Mouse (Mus musculus) embryonic fibroblast, embryonic 13.5 days (primary cell): ENCODE measurements at regions not wholly inside any gene's neighbourhood (a gene's known extent, or its start where the extent isn't known, plus 50 kb on each side); places are given as distances from the start of the nearest gene placed in this dataset.

Experiments
- CTCF ChIP-seq: IDR thresholded peaks from 2 replicates; pipeline ENCODE4 v1.5.1; 2011; ENCODE audit warnings: mild to moderate bottlenecking, control low read depth, low read length, moderate library complexity, borderline replicate concordance; ENCODE audit not compliant: insufficient read depth
- POLR2A ChIP-seq: IDR thresholded peaks from 2 replicates; pipeline ENCODE4 v1.6.1; 2011; ENCODE audit warnings: low read depth, mild to moderate bottlenecking, control low read depth, low read length, moderate library complexity

DNA sequence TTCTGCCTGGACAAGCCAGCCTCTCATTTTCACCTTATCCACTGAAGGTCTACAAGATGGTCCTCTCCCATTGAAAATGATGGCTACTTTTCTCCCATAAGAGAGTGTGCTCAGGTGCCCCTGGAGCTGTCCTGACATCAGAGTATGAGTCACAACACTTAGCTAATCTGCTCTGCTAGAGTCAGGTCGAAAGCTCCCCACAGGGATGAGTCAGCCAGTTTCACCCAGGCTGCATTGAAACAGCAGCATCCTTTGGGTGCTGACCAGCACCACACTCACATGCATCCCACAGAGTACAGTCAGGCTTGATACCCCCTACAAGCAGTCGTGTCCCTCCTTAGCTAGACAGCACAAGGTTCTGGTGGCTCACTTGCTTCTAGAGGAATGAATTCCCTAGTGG lies 234.0 kb downstream of the CK137956 start:
- no peak for TF ChIP-seq POLR2A
- TF ChIP-seq CTCF, result no peak
